Mouse (Mus musculus): ENCODE data around the gene Supt3. TPM values are rescaled to one million over a fixed set of nuclear protein-coding genes. Genes with fewer than 3 reads are reported as not detected.

The Supt3 gene
- polyA plus RNA-seq, 1 experiment, result 6.4 TPM

- H3K36me3 ChIP-seq (ENCODE audit: control insufficient read depth, insufficient read depth, low read length), result no peaks in the 10 kb centered on the region
- TF ChIP-seq CTCF (conservative IDR thresholded peaks at IDR 0.05; ENCODE audit: insufficient read depth, insufficient read length, low read depth, low read length) (no peak), POLR2A (IDR thresholded peaks at IDR 0.05; ENCODE audit: low read depth, low read length) (no peak)
- H3K27me3 ChIP-seq (replicated peaks; ENCODE audit: control insufficient read depth, insufficient read depth, low read length), result no peaks in the 10 kb centered on the region
- no peaks in the 10 kb centered on the region for H3K4me1 ChIP-seq (ENCODE audit: control insufficient read depth, insufficient read depth, low read length)
- no peak overlapping the region for H3K27ac ChIP-seq (ENCODE audit: insufficient read depth, low read depth, low read length)
- no peak overlapping the region for H3K4me3 ChIP-seq (ENCODE audit: insufficient read depth, low read depth, low read length)
- 81% methylated on average over 5 of the region's 5 CpGs for WGBS
- no peak for DNase-seq
These were observed 286.8 kb downstream of the Supt3 start for GRCm38 (mm10) chr17:45063776-45064175.

- no peak for DNase-seq
- Histone ChIP-seq H3K36me3 (ENCODE audit: control insufficient read depth, insufficient read depth, low read length) (no peaks in the 10 kb centered on the region), H3K27ac (ENCODE audit: insufficient read depth, low read depth, low read length) (no peak overlapping the region), H3K4me1 (ENCODE audit: control insufficient read depth, insufficient read depth, low read length) (no peaks in the 10 kb centered on the region), H3K4me3 (ENCODE audit: insufficient read depth, low read depth, low read length) (no peak overlapping the region), H3K27me3 (replicated peaks; ENCODE audit: control insufficient read depth, insufficient read depth, low read length) (no peaks in the 10 kb centered on the region)
- 87% methylated on average over 2 of the region's 2 CpGs for WGBS
- TF ChIP-seq CTCF (conservative IDR thresholded peaks at IDR 0.05; ENCODE audit: insufficient read depth, insufficient read length, low read depth, low read length) (no peak), POLR2A (IDR thresholded peaks at IDR 0.05; ENCODE audit: low read depth, low read length) (no peak)
These were observed 288.5 kb downstream of the Supt3 start for GRCm38 (mm10) chr17:45065465-45065864.

- Histone ChIP-seq H3K4me1 (ENCODE audit: control insufficient read depth, insufficient read depth, low read length) (no peaks in the 10 kb centered on the region), H3K4me3 (ENCODE audit: insufficient read depth, low read depth, low read length) (no peak overlapping the region), H3K27ac (ENCODE audit: insufficient read depth, low read depth, low read length) (no peak overlapping the region), H3K27me3 (replicated peaks; ENCODE audit: control insufficient read depth, insufficient read depth, low read length) (no peaks in the 10 kb centered on the region), H3K36me3 (ENCODE audit: control insufficient read depth, insufficient read depth, low read length) (no peaks in the 10 kb centered on the region)
- TF ChIP-seq CTCF (conservative IDR thresholded peaks at IDR 0.05; ENCODE audit: insufficient read depth, insufficient read length, low read depth, low read length) (no peak), POLR2A (IDR thresholded peaks at IDR 0.05; ENCODE audit: low read depth, low read length) (no peak)
- WGBS, result 59% methylated on average over 3 of the region's 3 CpGs
- peak; percentile 56 for DNase-seq
These were observed 290.5 kb downstream of the Supt3 start for GRCm38 (mm10) chr17:45067441-45067840.

GRCm38 (mm10) chr17:45068321-45068720 is 291.4 kb downstream of the Supt3 start:
- H3K27ac ChIP-seq (ENCODE audit: insufficient read depth, low read depth, low read length), result no peak overlapping the region
- 72% methylated on average over 7 of the region's 7 CpGs for WGBS
- no peak for DNase-seq
- no peaks in the 10 kb centered on the region for H3K27me3 ChIP-seq (replicated peaks; ENCODE audit: control insufficient read depth, insufficient read depth, low read length)
- TF ChIP-seq CTCF (conservative IDR thresholded peaks at IDR 0.05; ENCODE audit: insufficient read depth, insufficient read length, low read depth, low read length) (no peak), POLR2A (IDR thresholded peaks at IDR 0.05; ENCODE audit: low read depth, low read length) (no peak)
- no peaks in the 10 kb centered on the region for H3K4me1 ChIP-seq (ENCODE audit: control insufficient read depth, insufficient read depth, low read length)
- H3K4me3 ChIP-seq (ENCODE audit: insufficient read depth, low read depth, low read length), result no peak overlapping the region
- no peaks in the 10 kb centered on the region for H3K36me3 ChIP-seq (ENCODE audit: control insufficient read depth, insufficient read depth, low read length)

- WGBS, result 87% methylated on average over 7 of the region's 7 CpGs
- Histone ChIP-seq H3K27me3 (replicated peaks; ENCODE audit: control insufficient read depth, insufficient read depth, low read length) (no peaks in the 10 kb centered on the region), H3K4me3 (ENCODE audit: insufficient read depth, low read depth, low read length) (no peak overlapping the region), H3K4me1 (ENCODE audit: control insufficient read depth, insufficient read depth, low read length) (no peaks in the 10 kb centered on the region), H3K27ac (ENCODE audit: insufficient read depth, low read depth, low read length) (no peak overlapping the region), H3K36me3 (ENCODE audit: control insufficient read depth, insufficient read depth, low read length) (no peaks in the 10 kb centered on the region)
- TF ChIP-seq CTCF (conservative IDR thresholded peaks at IDR 0.05; ENCODE audit: insufficient read depth, insufficient read length, low read depth, low read length) (no peak), POLR2A (IDR thresholded peaks at IDR 0.05; ENCODE audit: low read depth, low read length) (no peak)
- no peak for DNase-seq
These were observed 295.8 kb downstream of the Supt3 start for GRCm38 (mm10) chr17:45072495-45073347.

- Histone ChIP-seq H3K27me3 (replicated peaks; ENCODE audit: control insufficient read depth, insufficient read depth, low read length) (no peaks in the 10 kb centered on the region), H3K4me1 (ENCODE audit: control insufficient read depth, insufficient read depth, low read length) (no peaks in the 10 kb centered on the region), H3K4me3 (ENCODE audit: insufficient read depth, low read depth, low read length) (no peak overlapping the region), H3K27ac (ENCODE audit: insufficient read depth, low read depth, low read length) (no peak overlapping the region), H3K36me3 (ENCODE audit: control insufficient read depth, insufficient read depth, low read length) (no peaks in the 10 kb centered on the region)
- 95% methylated on average over 8 of the region's 8 CpGs for WGBS
- no peak for DNase-seq
- TF ChIP-seq POLR2A (IDR thresholded peaks at IDR 0.05; ENCODE audit: low read depth, low read length) (no peak), CTCF (conservative IDR thresholded peaks at IDR 0.05; ENCODE audit: insufficient read depth, insufficient read length, low read depth, low read length) (no peak)
These were observed 296.3 kb downstream of the Supt3 start for GRCm38 (mm10) chr17:45073348-45073634.

- 0 out of 2 replicates have a peak, but pooled peaks have one; percentile 8 for TF ChIP-seq CTCF (conservative IDR thresholded peaks at IDR 0.05; ENCODE audit: insufficient read depth, insufficient read length, low read depth, low read length)
- no peak for TF ChIP-seq POLR2A (IDR thresholded peaks at IDR 0.05; ENCODE audit: low read depth, low read length)
- WGBS, result 95% methylated on average over 3 of the region's 3 CpGs
- no peak for DNase-seq
These were observed 296.8 kb downstream of the Supt3 start for GRCm38 (mm10) chr17:45073779-45074178.

More at GRCm38 (mm10) chr17:45073779-45074178, 296.8 kb downstream of the Supt3 start:
- no peaks in the 10 kb centered on the region for H3K27me3 ChIP-seq (replicated peaks; ENCODE audit: control insufficient read depth, insufficient read depth, low read length)
- H3K27ac ChIP-seq (ENCODE audit: insufficient read depth, low read depth, low read length), result no peak overlapping the region
- no peaks in the 10 kb centered on the region for H3K36me3 ChIP-seq (ENCODE audit: control insufficient read depth, insufficient read depth, low read length)
- no peaks in the 10 kb centered on the region for H3K4me1 ChIP-seq (ENCODE audit: control insufficient read depth, insufficient read depth, low read length)
- H3K4me3 ChIP-seq (ENCODE audit: insufficient read depth, low read depth, low read length), result no peak overlapping the region

All from kidney, adult 2 months (tissue).